Mouse (Mus musculus): ENCODE results near the gene Urah.

- TF ChIP-seq CTCF (IDR thresholded peaks at IDR 0.05; ENCODE audit: borderline replicate concordance, control insufficient read depth, extremely low read depth, insufficient read depth, low read length, poor library complexity) (no peak), POLR2A (IDR thresholded peaks at IDR 0.05; ENCODE audit: control insufficient read depth, extremely low read depth, insufficient read depth, low read length, poor library complexity) (no peak)
Observed at GRCm38 (mm10) chr7:140821653-140822329, 13.0 kb upstream of the Urah start, which contains the start of gene Zfp941.
